Mouse (Mus musculus): ENCODE data around the gene Tas1r3.

Gene Tas1r3

GRCm38 (mm10) chr4:155863001-155863400 lies at the start of gene Tas1r3:
Gene Tas1r3 (minus strand): TSS chr4:155863362.
- no peak for DNase-seq

- DNase-seq, result peak; percentile 2
Observed at GRCm38 (mm10) chr4:155908751-155909150, 45.6 kb upstream of the Tas1r3 start.

GRCm38 (mm10) chr4:155908281-155908680 lies 45.1 kb upstream of the Tas1r3 start:
- DNase-seq, result peak; percentile 19

- DNase-seq, result peak; percentile 6
Observed at GRCm38 (mm10) chr4:155907003-155907402, 43.8 kb upstream of the Tas1r3 start.

GRCm38 (mm10) chr4:155906125-155906524 lies 43.0 kb upstream of the Tas1r3 start:
- peak; percentile 3 for DNase-seq

- DNase-seq, result peak; percentile 3
Observed at GRCm38 (mm10) chr4:155905634-155906033, 42.5 kb upstream of the Tas1r3 start.

GRCm38 (mm10) chr4:155904318-155905102 lies 41.3 kb upstream of the Tas1r3 start:
- DNase-seq, result peak; percentile 63

GRCm38 (mm10) chr4:155903246-155903645 lies 40.1 kb upstream of the Tas1r3 start:
- DNase-seq, result no peak

- peak; percentile 38 for DNase-seq
Observed at GRCm38 (mm10) chr4:155901205-155901604, 38.0 kb upstream of the Tas1r3 start.

GRCm38 (mm10) chr4:155899355-155899754 lies 36.2 kb upstream of the Tas1r3 start:
- no peak for DNase-seq

- DNase-seq, result no peak
Observed at GRCm38 (mm10) chr4:155898318-155898717, 35.2 kb upstream of the Tas1r3 start.

- DNase-seq, result no peak
Observed at GRCm38 (mm10) chr4:155896461-155896860, 33.3 kb upstream of the Tas1r3 start.

- DNase-seq, result no peak
Observed at GRCm38 (mm10) chr4:155895826-155896225, 32.7 kb upstream of the Tas1r3 start.

- peak; percentile 69 for DNase-seq
Observed at GRCm38 (mm10) chr4:155895216-155895615, 32.1 kb upstream of the Tas1r3 start.

GRCm38 (mm10) chr4:155894311-155894881 lies 31.2 kb upstream of the Tas1r3 start:
- no peak for DNase-seq

- no peak for DNase-seq
Observed at GRCm38 (mm10) chr4:155893212-155893690, 30.1 kb upstream of the Tas1r3 start.

GRCm38 (mm10) chr4:155892438-155893211 lies 29.5 kb upstream of the Tas1r3 start:
- DNase-seq, result peak; percentile 48

GRCm38 (mm10) chr4:155892017-155892416 lies 28.9 kb upstream of the Tas1r3 start:
- DNase-seq, result peak; percentile 89

- DNase-seq, result peak; percentile 99
Observed at GRCm38 (mm10) chr4:155891551-155892001, 28.4 kb upstream of the Tas1r3 start, which contains the start of the genes Pusl1 and Acap3. Gene Pusl1 (minus strand): TSS chr4:155891781. Gene Acap3 (plus strand): TSS chr4:155891822.

GRCm38 (mm10) chr4:155891011-155891471 lies 27.9 kb upstream of the Tas1r3 start:
- no peak for DNase-seq

- DNase-seq, result no peak
Observed at GRCm38 (mm10) chr4:155889316-155889715, 26.2 kb upstream of the Tas1r3 start.

GRCm38 (mm10) chr4:155888181-155888580 lies 25.0 kb upstream of the Tas1r3 start:
- no peak for DNase-seq

- DNase-seq, result no peak
Observed at GRCm38 (mm10) chr4:155887674-155888073, 24.5 kb upstream of the Tas1r3 start.

All from right cerebral cortex, postnatal 4 days (tissue).